9 mouse cellular contexts compared by ENCODE assay signal in the genomic region with DNA sequence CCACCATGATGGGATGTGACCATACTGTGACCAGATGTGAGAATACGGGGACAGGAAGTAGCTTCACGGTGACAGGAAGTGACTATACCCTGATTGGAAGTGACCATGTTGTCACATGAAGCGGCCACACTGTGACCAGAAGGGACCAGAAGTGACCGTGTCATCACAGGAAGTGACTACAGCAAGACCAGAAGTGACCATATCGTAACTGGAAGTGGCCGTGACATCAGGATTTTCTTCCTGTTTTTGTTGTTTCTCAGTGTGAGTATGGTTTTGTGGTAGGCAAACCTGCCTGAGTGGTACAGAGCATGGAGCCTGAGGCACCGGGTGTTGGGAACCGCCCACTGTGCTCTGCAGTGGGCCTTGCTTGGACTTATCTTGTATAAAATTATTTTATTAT.
A peak's percentile ranks its signal among the peaks of the same experiment; 100 is the strongest.
DNase-seq lines count a peak whose midpoint lies in the region; ATAC-seq and TF ChIP-seq lines count a peak whose summit lies in the region.
"Had no signal": no experiment of that assay in that cellular context is flagged by ENCODE, and none has a peak within 500 bp of the region (broad histone marks: within the 10 kb centered on the region; RNA-seq: fewer than 3 reads in every experiment).

No protein-coding gene starts in this region.

- TF ChIP-seq EP300 in liver, postnatal 0 days (IDR thresholded peaks at IDR 0.05; ENCODE audit: low read depth): peak; percentile 22; the same call in 1 of the 2 replicates
- no peak for TF ChIP-seq EP300 in CH12.LX (IDR thresholded peaks at IDR 0.05; ENCODE audit: low read length)

- no peaks in the 10 kb centered on the region for H3K4me1 ChIP-seq in liver, postnatal 0 days (ENCODE audit: insufficient read depth)
- H3K4me1 ChIP-seq in liver, embryonic 11.5 days (replicated peaks; ENCODE audit: control insufficient read depth, insufficient read depth, low read length): no peaks in the 10 kb centered on the region
- H3K4me1 ChIP-seq in CH12.LX (ENCODE audit: control insufficient read depth in 1 of 2, insufficient read depth in 2 of 2): peaks cover 0 to 3% of the 10 kb centered on the region in 2 experiments; a peak in 2 of 4 replicates
- H3K4me1 ChIP-seq: embryonic facial prominence, embryonic 12.5 days had no signal

- WGBS in liver, postnatal 0 days (ENCODE audit: insufficient replicate concordance): 71% methylated on average over 8 of the region's 8 CpGs
- 77% methylated on average over 8 of the region's 8 CpGs for WGBS in liver, embryonic 11.5 days

- in situ Hi-C loops in CH12.LX (cut with MboI; ENCODE audit: low pct_ligation_motif_present, low pct_unique_long_range_greater_than_20kb, low sequenced_read_pairs): no loop called here

- H3K79me2 ChIP-seq in CH12.LX (replicated peaks; ENCODE audit: control insufficient read depth, extremely low read depth, insufficient read depth, poor library complexity, severe bottlenecking): no peaks in the 10 kb centered on the region

- H3K27me3 ChIP-seq in liver, postnatal 0 days (ENCODE audit: insufficient read depth, low read length): no peaks in the 10 kb centered on the region
- H3K27me3 ChIP-seq in liver, embryonic 11.5 days (replicated peaks; ENCODE audit: control insufficient read depth, insufficient read depth, low read length): no peaks in the 10 kb centered on the region
- no peaks in the 10 kb centered on the region for H3K27me3 ChIP-seq in CH12.LX (replicated peaks)
- H3K27me3 ChIP-seq: embryonic facial prominence, embryonic 12.5 days had no signal

- H3K36me3 ChIP-seq in liver, postnatal 0 days (replicated peaks; ENCODE audit: insufficient read depth, low read length): no peaks in the 10 kb centered on the region
- H3K36me3 ChIP-seq in liver, embryonic 11.5 days (ENCODE audit: control insufficient read depth, insufficient read depth, low read length): no peaks in the 10 kb centered on the region
- H3K36me3 ChIP-seq in CH12.LX (replicated peaks in 1 of 2; ENCODE audit: control insufficient read depth in 1 of 2, insufficient read depth in 1 of 2, low read length in 1 of 2): peaks cover 2 to 3% of the 10 kb centered on the region in 2 experiments
- H3K36me3 ChIP-seq: embryonic facial prominence, embryonic 12.5 days had no signal

- ATAC-seq in liver, postnatal 0 days: no peak
- ATAC-seq in liver, embryonic 11.5 days (replicated peaks; ENCODE audit: low FRiP score): no peak
- peak; percentile 33 for ATAC-seq in megakaryocyte progenitor cell, adult 5-6 weeks (replicated peaks; ENCODE audit: poor library complexity)

- no peak overlapping the region for H3K4me2 ChIP-seq in liver, postnatal 0 days (ENCODE audit: low read depth, low read length)
- no peak overlapping the region for H3K4me2 ChIP-seq in liver, embryonic 11.5 days
- H3K4me2 ChIP-seq in CH12.LX (ENCODE audit: insufficient read depth, low read depth, poor library complexity, severe bottlenecking): no peak overlapping the region
- H3K4me2 ChIP-seq: embryonic facial prominence, embryonic 12.5 days had no signal

- no peak overlapping the region for H3K4me3 ChIP-seq in liver, postnatal 0 days (ENCODE audit: low read depth, low read length)
- no peak overlapping the region for H3K4me3 ChIP-seq in liver, embryonic 11.5 days (ENCODE audit: low read depth, low read length)
- no peak overlapping the region for H3K4me3 ChIP-seq in CH12.LX (replicated peaks in 1 of 3; ENCODE audit: low read depth in 2 of 3, low read length in 2 of 3, poor library complexity in 1 of 3)
- H3K4me3 ChIP-seq: embryonic facial prominence, embryonic 12.5 days had no signal

- TF ChIP-seq RAD21 in CH12.LX (IDR thresholded peaks at IDR 0.05; ENCODE audit: low read depth, low read length): no peak

- no peak overlapping the region for H3K9ac ChIP-seq in liver, postnatal 0 days (replicated peaks)
- H3K9ac ChIP-seq in liver, embryonic 11.5 days (ENCODE audit: low read depth, low read length): no peak overlapping the region
- H3K9ac ChIP-seq in CH12.LX (ENCODE audit: insufficient read depth, low read depth): no peak overlapping the region
- H3K9ac ChIP-seq: embryonic facial prominence, embryonic 12.5 days had no signal

- no peak overlapping the region for H3K27ac ChIP-seq in liver, postnatal 0 days (ENCODE audit: low read depth)
- H3K27ac ChIP-seq in liver, embryonic 11.5 days (ENCODE audit: low read depth, low read length): no peak overlapping the region
- no peak overlapping the region for H3K27ac ChIP-seq in CH12.LX (ENCODE audit: insufficient read depth, low read depth)
- H3K27ac ChIP-seq: embryonic facial prominence, embryonic 12.5 days had no signal

- H3K9me3 ChIP-seq in liver, postnatal 0 days (ENCODE audit: low read length): no peaks in the 10 kb centered on the region
- H3K9me3 ChIP-seq in liver, embryonic 11.5 days (ENCODE audit: control insufficient read depth, low read length): no peaks in the 10 kb centered on the region
- peaks cover 3% of the 10 kb centered on the region for H3K9me3 ChIP-seq in CH12.LX (replicated peaks; ENCODE audit: low read length)
- H3K9me3 ChIP-seq: embryonic facial prominence, embryonic 12.5 days had no signal

- dilution Hi-C loops in CH12.LX (cut with MboI; ENCODE audit: extremely low pct_ligation_motif_present, extremely low pct_unique_long_range_greater_than_20kb, low sequenced_read_pairs): no loop called here

- TF ChIP-seq POLR2A in CH12.LX (IDR thresholded peaks at IDR 0.05; ENCODE audit: low read depth, low read length): no peak

- peak; percentile 30 for DNase-seq in liver, postnatal 0 days
- DNase-seq in liver, embryonic 11.5 days (ENCODE audit: low spot score): no peak
- DNase-seq in CH12.LX (ENCODE audit: extremely low read depth): peak; percentile 26
- DNase-seq in adipocyte (ENCODE audit: low spot score): peak; percentile 9
- DNase-seq in spleen, postnatal 4 days (ENCODE audit: low spot score in 2 of 2): no peak
- DNase-seq in spleen, adult 12 weeks (ENCODE audit: low spot score): no peak
- DNase-seq: adrenal gland, adult 2 months had no signal

- TF ChIP-seq CTCF in liver, postnatal 0 days (IDR thresholded peaks at IDR 0.05; ENCODE audit: low read depth): no peak
- TF ChIP-seq CTCF in CH12.LX (conservative IDR thresholded peaks at IDR 0.05 in 1 of 2, IDR thresholded peaks at IDR 0.05 in 1 of 2; ENCODE audit: low read depth in 2 of 2, low read length in 2 of 2): no peak

TF ChIP-seq in CH12.LX, 34 proteins besides CTCF, POLR2A, EP300 and RAD21:
- TF ChIP-seq GABPA (IDR thresholded peaks at IDR 0.05; ENCODE audit: insufficient replicate concordance, low read depth, low read length) (no peak), SIN3A (IDR thresholded peaks at IDR 0.05; ENCODE audit: low read length) (no peak), ELF1 (IDR thresholded peaks at IDR 0.05; ENCODE audit: low read depth, low read length) (0 out of 2 replicates have a peak, but pooled peaks have one; percentile 20)
TF ChIP-seq in CH12.LX: peak in this region for 1.

Comparison
In these comparisons a context has a peak if more than half of its experiments do, and no peak if none do; other contexts are left out.
1. DNase-seq: peak in liver, postnatal 0 days (single experiment), CH12.LX (single experiment) and adipocyte (single experiment); none in liver, embryonic 11.5 days (single experiment), spleen, postnatal 4 days (0 of 2) and spleen, adult 12 weeks (single experiment).